ENCODE assay signal across 11 mouse cellular contexts in genomic region chr1:58993723-58994122, GRCm38 (mm10). TPM values are rescaled to one million over a fixed set of nuclear protein-coding genes. Genes with fewer than 3 reads are reported as not detected.
DNase-seq lines count a peak whose midpoint lies in the region; ATAC-seq and TF ChIP-seq lines count a peak whose summit lies in the region.
"Had no signal": no experiment of that assay in that cellular context is flagged by ENCODE, and none has a peak within 500 bp of the region (broad histone marks: within the 10 kb centered on the region; RNA-seq: fewer than 3 reads in every experiment).

No protein-coding gene starts in this region.

- no peak overlapping the region for H3K4me3 ChIP-seq in embryonic facial prominence, embryonic 11.5 days (ENCODE audit: low read depth, low read length)
- no peak overlapping the region for H3K4me3 ChIP-seq in embryonic facial prominence, embryonic 10.5 days
- no peak overlapping the region for H3K4me3 ChIP-seq in liver, embryonic 14.5 days (ENCODE audit: insufficient read depth in 1 of 2, low read depth in 2 of 2, low read length in 2 of 2)
- H3K4me3 ChIP-seq in liver, embryonic 11.5 days (ENCODE audit: low read depth, low read length): no peak overlapping the region
- H3K4me3 ChIP-seq: embryonic facial prominence, embryonic 13.5 days; liver, embryonic 13.5 days had no signal

- no peak overlapping the region for H3K4me2 ChIP-seq in embryonic facial prominence, embryonic 11.5 days (ENCODE audit: low read depth, low read length)
- no peak overlapping the region for H3K4me2 ChIP-seq in liver, embryonic 14.5 days (ENCODE audit: low read depth)
- H3K4me2 ChIP-seq in liver, embryonic 11.5 days: no peak overlapping the region
- H3K4me2 ChIP-seq: embryonic facial prominence, embryonic 13.5 days; liver, embryonic 13.5 days had no signal

- WGBS in embryonic facial prominence, embryonic 11.5 days: 36% methylated on average over 1 of the region's 1 CpGs
- WGBS in embryonic facial prominence, embryonic 10.5 days: 38% methylated on average over 1 of the region's 1 CpGs
- 73% methylated on average over 1 of the region's 1 CpGs for WGBS in liver, embryonic 14.5 days (ENCODE audit: insufficient replicate concordance)
- WGBS in liver, embryonic 11.5 days: 37% methylated on average over 1 of the region's 1 CpGs

- H3K4me1 ChIP-seq in embryonic facial prominence, embryonic 11.5 days (ENCODE audit: control insufficient read depth, insufficient read depth, low read length): no peaks in the 10 kb centered on the region
- no peaks in the 10 kb centered on the region for H3K4me1 ChIP-seq in embryonic facial prominence, embryonic 10.5 days
- peaks cover 5% of the 10 kb centered on the region in 2 experiments for H3K4me1 ChIP-seq in liver, embryonic 14.5 days (replicated peaks; ENCODE audit: control insufficient read depth in 2 of 2, insufficient read depth in 2 of 2, low read length in 1 of 2)
- no peaks in the 10 kb centered on the region for H3K4me1 ChIP-seq in liver, embryonic 11.5 days (replicated peaks; ENCODE audit: control insufficient read depth, insufficient read depth, low read length)
- H3K4me1 ChIP-seq: embryonic facial prominence, embryonic 13.5 days had no signal

- H3K36me3 ChIP-seq in embryonic facial prominence, embryonic 11.5 days (replicated peaks; ENCODE audit: control insufficient read depth, insufficient read depth, low read depth, low read length): no peaks in the 10 kb centered on the region
- peaks cover 28% of the 10 kb centered on the region for H3K36me3 ChIP-seq in embryonic facial prominence, embryonic 10.5 days (replicated peaks)
- peaks cover 52% of the 10 kb centered on the region for H3K36me3 ChIP-seq in liver, embryonic 14.5 days (replicated peaks; ENCODE audit: control insufficient read depth, insufficient read depth, low read depth)
- H3K36me3 ChIP-seq in liver, embryonic 11.5 days (ENCODE audit: control insufficient read depth, insufficient read depth, low read length): 0 out of 2 replicates have a peak, but pooled peaks cover 6% of the 10 kb centered on the region

- H3K9me3 ChIP-seq in embryonic facial prominence, embryonic 11.5 days (replicated peaks; ENCODE audit: control insufficient read depth, low read length): no peaks in the 10 kb centered on the region
- H3K9me3 ChIP-seq in embryonic facial prominence, embryonic 10.5 days: no peaks in the 10 kb centered on the region
- no peaks in the 10 kb centered on the region for H3K9me3 ChIP-seq in liver, embryonic 14.5 days (ENCODE audit: control insufficient read depth, low read length)
- H3K9me3 ChIP-seq in liver, embryonic 11.5 days (ENCODE audit: control insufficient read depth, low read length): no peaks in the 10 kb centered on the region
- H3K9me3 ChIP-seq: embryonic facial prominence, embryonic 13.5 days; liver, embryonic 13.5 days had no signal

- peak; percentile 45 for TF ChIP-seq CTCF in liver, embryonic 14.5 days (IDR thresholded peaks at IDR 0.05; ENCODE audit: low read depth)

- H3K27ac ChIP-seq in embryonic facial prominence, embryonic 11.5 days (replicated peaks; ENCODE audit: low read depth, low read length): no peak overlapping the region
- H3K27ac ChIP-seq in embryonic facial prominence, embryonic 10.5 days (replicated peaks): no peak overlapping the region
- H3K27ac ChIP-seq in liver, embryonic 14.5 days: no peak overlapping the region
- no peak overlapping the region for H3K27ac ChIP-seq in liver, embryonic 11.5 days (ENCODE audit: low read depth, low read length)
- H3K27ac ChIP-seq: embryonic facial prominence, embryonic 13.5 days; liver, embryonic 13.5 days had no signal

- ATAC-seq in embryonic facial prominence, embryonic 11.5 days (replicated peaks; ENCODE audit: insufficient number of reproducible peaks, low FRiP score, low TSS enrichment, low read depth): no peak
- no peak for ATAC-seq in liver, embryonic 14.5 days (ENCODE audit: insufficient read depth)
- ATAC-seq in liver, embryonic 11.5 days (replicated peaks; ENCODE audit: low FRiP score): no peak
- no peak for ATAC-seq in megakaryocyte-erythroid progenitor cell, adult 5-6 weeks (replicated peaks; ENCODE audit: low FRiP score, low TSS enrichment, poor library complexity, severe bottlenecking)

- DNase-seq in embryonic facial prominence, embryonic 11.5 days (ENCODE audit: low spot score): peak; percentile 20
- DNase-seq in embryonic facial prominence, embryonic 10.5 days (ENCODE audit: low spot score): no peak
- DNase-seq in liver, embryonic 14.5 days (ENCODE audit: low read depth in 3 of 3, low spot score in 3 of 3): no peak
- no peak for DNase-seq in liver, embryonic 11.5 days (ENCODE audit: low spot score)
- peak; percentile 24 for DNase-seq in ES-CJ7 (ENCODE audit: low read depth, low spot score)
- peak; percentile 28 for DNase-seq in induced T-regulatory cell, adult 2 months (ENCODE audit: low read depth)
- DNase-seq in right cerebral cortex, postnatal 10 days (ENCODE audit: low spot score in 2 of 2): no peak
- DNase-seq: heart, postnatal 4 days; liver, embryonic 13.5 days had no signal

- H3K27me3 ChIP-seq in embryonic facial prominence, embryonic 11.5 days (ENCODE audit: control insufficient read depth, insufficient read depth, low read length): no peaks in the 10 kb centered on the region
- H3K27me3 ChIP-seq in embryonic facial prominence, embryonic 10.5 days (replicated peaks; ENCODE audit: low read depth, poor library complexity, severe bottlenecking): no peaks in the 10 kb centered on the region
- no peaks in the 10 kb centered on the region for H3K27me3 ChIP-seq in liver, embryonic 14.5 days (ENCODE audit: control insufficient read depth, insufficient read depth, low read length)
- H3K27me3 ChIP-seq in liver, embryonic 11.5 days (replicated peaks; ENCODE audit: control insufficient read depth, insufficient read depth, low read length): no peaks in the 10 kb centered on the region
- H3K27me3 ChIP-seq: embryonic facial prominence, embryonic 13.5 days; liver, embryonic 13.5 days had no signal

- no peak for TF ChIP-seq EP300 in liver, embryonic 14.5 days (IDR thresholded peaks at IDR 0.05; ENCODE audit: low read depth)

- no peak overlapping the region for H3K9ac ChIP-seq in embryonic facial prominence, embryonic 11.5 days (replicated peaks; ENCODE audit: low read length)
- H3K9ac ChIP-seq in liver, embryonic 14.5 days (replicated peaks): no peak overlapping the region
- H3K9ac ChIP-seq in liver, embryonic 11.5 days (ENCODE audit: low read depth, low read length): no peak overlapping the region
- H3K9ac ChIP-seq: embryonic facial prominence, embryonic 13.5 days; liver, embryonic 13.5 days had no signal

RNA-seq across cellular contexts. Expression of gene Stradb, which starts 20.4 kb away (rescaled TPM):
- polyA plus RNA-seq in embryonic facial prominence, embryonic 11.5 days (2014; fragmentation: Nextera tagmentation; extraction: Ambion mirVana): 34.3 and 35.3 TPM in 2 replicates
- polyA plus RNA-seq in embryonic facial prominence, embryonic 10.5 days (2016; fragmentation: Nextera tagmentation; extraction: Ambion mirVana): 27.2 and 27.7 TPM in 2 replicates
- polyA plus RNA-seq in liver, embryonic 14.5 days (2012; rRNA removed): 15.9 and 17.1 TPM in 2 replicates
- polyA plus RNA-seq in liver, embryonic 14.5 days (2014; fragmentation: Nextera tagmentation; extraction: Ambion mirVana): 44.1 and 46.1 TPM in 2 replicates
- polyA plus RNA-seq in liver, embryonic 11.5 days (2014; fragmentation: Nextera tagmentation; extraction: Ambion mirVana): 28.0 and 35.7 TPM in 2 replicates
- 35.6 and 36.6 TPM in 2 replicates for total RNA-seq in megakaryocyte-erythroid progenitor cell, adult 5-6 weeks (2014; fragmentation: Nextera tagmentation)
- total RNA-seq in megakaryocyte-erythroid progenitor cell, adult 5-6 weeks (2017): 14.2 and 23.8 TPM in 2 replicates

RNA-seq across cellular contexts. Expression of gene Trak2, which starts 20.5 kb away (rescaled TPM):
- 10.5 TPM in 2 replicates for polyA plus RNA-seq in embryonic facial prominence, embryonic 11.5 days (2014; fragmentation: Nextera tagmentation; extraction: Ambion mirVana)
- 9.5 and 9.9 TPM in 2 replicates for polyA plus RNA-seq in embryonic facial prominence, embryonic 10.5 days (2016; fragmentation: Nextera tagmentation; extraction: Ambion mirVana)
- 47.7 and 51.2 TPM in 2 replicates for polyA plus RNA-seq in liver, embryonic 14.5 days (2012; rRNA removed)
- 43.1 and 52.4 TPM in 2 replicates for polyA plus RNA-seq in liver, embryonic 14.5 days (2014; fragmentation: Nextera tagmentation; extraction: Ambion mirVana)
- 24.0 and 26.1 TPM in 2 replicates for polyA plus RNA-seq in liver, embryonic 11.5 days (2014; fragmentation: Nextera tagmentation; extraction: Ambion mirVana)
- 82.4 and 98.1 TPM in 2 replicates for total RNA-seq in megakaryocyte-erythroid progenitor cell, adult 5-6 weeks (2014; fragmentation: Nextera tagmentation)
- total RNA-seq in megakaryocyte-erythroid progenitor cell, adult 5-6 weeks (2017): 50.7 and 56.6 TPM in 2 replicates

Comparison
In these comparisons a context has a peak if more than half of its experiments do, and no peak if none do; other contexts are left out.
1. DNase-seq: peak in embryonic facial prominence, embryonic 11.5 days (single experiment), ES-CJ7 (single experiment) and induced T-regulatory cell, adult 2 months (single experiment); none in embryonic facial prominence, embryonic 10.5 days (single experiment), liver, embryonic 14.5 days (0 of 3), liver, embryonic 11.5 days (single experiment) and right cerebral cortex, postnatal 10 days (0 of 2).